Mouse (Mus musculus): ENCODE results near the gene Olfr1307.

- TF ChIP-seq CTCF (IDR thresholded peaks at IDR 0.05; ENCODE audit: insufficient read depth, low read length) (no peak), POLR2A (IDR thresholded peaks at IDR 0.05; ENCODE audit: borderline replicate concordance, extremely low read depth, low read depth, low read length) (no peak)
Observed at GRCm38 (mm10) chr2:111916171-111916570, 33.1 kb downstream of the Olfr1307 start, which contains the start of gene Olfr1306.
